Mouse (Mus musculus) midbrain, embryonic 16.5 days (tissue): ENCODE data around the gene Spata13. TPM values are rescaled to one million over a fixed set of nuclear protein-coding genes. Genes with fewer than 3 reads are reported as not detected.

Experiments
- ATAC-seq: fragments of 200-750 bp; cut with Nextera tagmentation; 2 replicates; pipeline ENCODE4 v1.8.0; 2017; ENCODE audit warnings: moderate TSS enrichment
- H3K27ac ChIP-seq: fragments of 300-500 bp; sonication (generic); 2 replicates; pipeline ENCODE4 v1.5.1; 2014; ENCODE audit warnings: mild to moderate bottlenecking, low read length, mixed read lengths
- H3K27me3 ChIP-seq: fragments of 300-500 bp; sonication (generic); 2 replicates; pipeline ENCODE4 v1.6.1; 2014; ENCODE audit warnings: low read depth, low read length, mixed read lengths; ENCODE audit not compliant: control insufficient read depth, insufficient read depth
- H3K36me3 ChIP-seq: fragments of 300-500 bp; sonication (generic); 2 replicates; pipeline ENCODE4 v1.6.1; 2014; ENCODE audit warnings: mild to moderate bottlenecking, low read length, moderate library complexity, mixed read lengths; ENCODE audit not compliant: control insufficient read depth, insufficient read depth
- H3K4me1 ChIP-seq: fragments of 300-500 bp; sonication (generic); 2 replicates; pipeline ENCODE4 v1.6.1; 2014; ENCODE audit warnings: mild to moderate bottlenecking, low read length, mixed read lengths; ENCODE audit not compliant: control insufficient read depth, insufficient read depth
- H3K4me2 ChIP-seq: fragments of 300-500 bp; sonication (generic); 2 replicates; pipeline ENCODE4 v1.6.1; 2014; ENCODE audit warnings: mild to moderate bottlenecking, low read length, mixed read lengths
- H3K4me3 ChIP-seq: fragments of 300-500 bp; sonication (generic); 2 replicates; pipeline ENCODE4 v1.5.1; 2014; ENCODE audit warnings: low read depth, mild to moderate bottlenecking, low read length, moderate library complexity, mixed read lengths
- H3K9ac ChIP-seq: fragments of 300-500 bp; sonication (generic); 2 replicates; pipeline ENCODE4 v1.6.1; 2014; ENCODE audit warnings: low read depth, low read length, mixed read lengths
- H3K9me3 ChIP-seq: fragments of 300-500 bp; sonication (generic); replicated peaks from 2 replicates; pipeline ENCODE4 v1.6.1; 2014; ENCODE audit warnings: mild to moderate bottlenecking, low read length, mixed read lengths; ENCODE audit not compliant: control insufficient read depth, poor library complexity, severe bottlenecking
- WGBS: fragments of 180-500 bp; shearing (Covaris S2); extraction: QIAGEN DNeasy Blood & Tissue Kit; methylation state at CpG from one replicate; pipeline ENCODE4 v1.1.7; 2014; 5-methylcytosine and 5-hydroxymethylcytosine counted together
- polyA plus RNA-seq: library from polyadenylated mRNA; unstranded; fragments of >200 nt; fragmentation: Nextera tagmentation; extraction: Ambion mirVana; gene quantifications from 2 replicates; pipeline ENCODE4 v1.2.1, GENCODE M21; 2015

The Spata13 gene
- polyA plus RNA-seq: 18.4 and 24.0 TPM in 2 replicates

DNA sequence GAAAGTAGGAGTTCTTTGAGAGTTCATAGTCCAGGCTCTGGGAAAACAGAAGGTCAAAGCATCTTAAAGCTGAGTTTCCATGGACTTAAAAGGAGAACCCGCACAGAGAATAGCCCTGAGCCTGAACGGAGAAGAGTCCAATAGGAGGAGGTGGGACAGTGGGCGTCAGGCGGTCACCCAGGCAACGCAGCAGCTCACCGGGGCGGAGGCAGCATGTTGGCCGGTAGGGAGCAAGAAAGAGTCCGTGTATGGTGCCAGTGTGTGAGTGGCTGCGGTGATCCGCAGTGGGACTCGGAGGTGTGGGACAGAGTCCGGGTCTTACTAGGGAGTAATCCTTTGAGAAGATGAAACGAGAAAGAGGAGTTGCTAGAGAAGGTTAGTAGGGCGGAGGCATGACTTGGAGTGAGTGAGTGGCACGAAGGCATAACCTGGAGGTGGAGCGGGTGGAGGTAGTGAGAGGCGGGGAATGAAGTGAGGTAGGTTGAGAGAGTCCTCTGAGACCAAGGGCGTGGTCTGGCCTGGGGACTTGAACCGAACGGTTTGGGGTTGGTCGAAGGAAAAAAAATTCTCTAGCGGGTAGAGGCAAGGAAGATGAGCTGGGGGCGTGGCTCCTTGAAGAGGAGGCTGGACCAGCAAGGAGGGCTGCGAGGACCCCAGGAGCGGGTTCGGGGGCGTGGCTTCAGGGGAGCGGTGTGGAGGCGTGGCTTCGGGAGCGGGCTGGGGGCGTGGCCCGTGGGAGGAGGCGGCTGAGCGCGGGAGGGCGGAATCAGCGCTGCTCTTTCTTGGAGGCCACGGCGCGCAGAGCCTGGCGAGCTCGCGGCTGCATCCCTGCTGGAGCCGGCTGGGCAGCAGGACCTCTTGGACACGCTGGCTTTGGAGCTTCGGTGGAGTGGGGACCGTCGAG is at the start of gene Spata13:
Gene Spata13, plus strand, starts transcription at position 41 of the 904 bp plus-strand sequence.
- peak within 1 kb of the TSS; percentile 50 for H3K27ac ChIP-seq
- WGBS: under 1% methylated on average over 50 of the region's 50 CpGs

DNA sequence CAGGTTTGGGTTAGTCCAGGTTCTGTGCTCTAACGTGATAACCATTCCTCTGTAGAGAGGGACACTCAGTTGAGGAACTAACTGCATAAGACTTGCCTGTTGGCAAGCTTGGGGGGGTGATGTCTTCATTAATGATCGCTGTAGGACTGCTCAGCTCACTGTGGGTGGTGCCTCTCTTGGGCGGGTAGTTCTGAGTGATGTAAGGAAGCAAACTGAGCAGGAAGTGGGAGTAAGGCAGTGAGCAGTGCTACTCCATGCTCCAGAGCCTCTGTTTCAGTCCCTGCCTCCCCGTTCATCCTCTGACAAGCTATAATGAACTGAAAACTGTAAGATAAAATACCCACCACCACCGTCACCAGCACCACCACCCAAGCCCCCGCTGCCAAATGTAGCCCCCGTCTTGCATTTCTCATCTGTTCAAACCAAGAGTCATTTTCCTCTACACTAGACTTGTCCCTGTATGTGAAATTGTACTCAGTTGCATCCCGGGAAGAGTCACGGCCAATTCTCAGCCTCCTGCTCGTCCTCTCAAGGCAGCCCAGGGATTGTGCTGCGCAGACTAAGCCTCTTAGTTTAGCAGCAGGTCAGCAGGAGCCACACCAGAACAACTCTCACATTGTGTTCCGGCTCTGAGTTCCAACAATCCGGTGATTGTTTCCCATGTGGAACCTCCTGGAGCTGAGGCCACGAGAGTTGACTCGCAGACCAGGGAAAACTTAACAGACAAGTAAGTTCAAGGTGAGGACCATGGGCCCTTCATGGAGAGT is 46.9 kb upstream of the Spata13 start:
- H3K4me3 ChIP-seq: no peak overlapping the region
- H3K27ac ChIP-seq: no peak overlapping the region
- 20% methylated on average over 15 of the region's 15 CpGs for WGBS
- no peaks in the 10 kb centered on the region for H3K36me3 ChIP-seq
- ATAC-seq: no peak
- H3K9me3 ChIP-seq: no peaks in the 10 kb centered on the region; the same call in 1 of the 2 replicates
- no peaks in the 10 kb centered on the region for H3K4me1 ChIP-seq
- H3K4me2 ChIP-seq: no peak overlapping the region
- H3K27me3 ChIP-seq: no peaks in the 10 kb centered on the region
- no peak overlapping the region for H3K9ac ChIP-seq

More for the DNA sequence above, at the start of gene Spata13:
- peak within 1 kb of the TSS; percentile 62 for H3K9ac ChIP-seq
- H3K36me3 ChIP-seq: no peaks in the 10 kb centered on the region
- peaks cover 21% of the 10 kb centered on the region for H3K4me1 ChIP-seq
- H3K9me3 ChIP-seq: no peaks in the 10 kb centered on the region
- peak within 1 kb of the TSS; percentile 56 for H3K4me3 ChIP-seq
- no peaks in the 10 kb centered on the region for H3K27me3 ChIP-seq
- peak within 1 kb of the TSS; percentile 100 for H3K4me2 ChIP-seq
- peak; percentile 87 for ATAC-seq

DNA sequence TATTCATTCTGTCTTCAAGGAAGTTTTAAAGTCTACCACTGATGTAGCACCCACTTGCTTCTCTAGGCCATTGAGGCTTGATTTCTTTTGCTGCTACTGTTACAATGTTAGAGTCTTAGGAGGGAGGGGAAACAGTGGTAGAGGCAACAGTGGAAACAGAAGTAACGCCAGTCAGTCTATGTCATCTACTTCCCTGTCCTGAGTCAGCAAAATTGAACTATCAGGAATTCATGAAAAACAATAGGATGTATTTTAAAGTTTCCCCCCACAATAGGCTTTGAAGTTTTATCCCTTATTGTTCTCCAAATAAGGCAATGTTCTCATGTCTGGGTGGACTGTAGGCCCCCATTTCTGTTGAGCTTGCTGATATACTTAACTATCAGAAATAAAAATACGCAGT is 44.8 kb upstream of the Spata13 start:
- H3K4me1 ChIP-seq: no peaks in the 10 kb centered on the region
- no peak overlapping the region for H3K27ac ChIP-seq
- no peak overlapping the region for H3K4me3 ChIP-seq
- no peaks in the 10 kb centered on the region for H3K36me3 ChIP-seq
- 84% methylated on average over 2 of the region's 2 CpGs for WGBS
- H3K4me2 ChIP-seq: no peak overlapping the region
- no peaks in the 10 kb centered on the region for H3K27me3 ChIP-seq
- no peak overlapping the region for H3K9ac ChIP-seq
- ATAC-seq: no peak
- no peaks in the 10 kb centered on the region for H3K9me3 ChIP-seq

DNA sequence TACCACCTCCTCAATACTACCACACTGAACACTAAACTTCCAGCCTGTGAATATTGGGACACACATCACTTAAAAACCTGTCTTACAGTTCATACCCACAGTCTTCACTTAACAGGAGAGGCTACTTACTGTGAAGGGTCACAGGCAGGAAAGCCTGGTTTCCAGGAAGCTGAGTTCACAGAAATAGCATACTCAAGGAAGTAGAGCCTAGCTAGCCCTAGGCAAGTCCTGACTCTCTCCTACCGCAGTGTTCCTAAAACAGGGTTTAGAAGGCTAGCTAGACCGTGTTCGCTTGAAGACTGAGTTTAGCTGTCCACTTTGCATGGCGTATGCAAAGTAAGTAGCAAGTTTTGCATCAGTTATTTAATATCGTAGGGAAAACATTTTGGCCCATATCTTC is 41.5 kb upstream of the Spata13 start:
- H3K9ac ChIP-seq: no peak overlapping the region
- no peak overlapping the region for H3K4me3 ChIP-seq
- no peaks in the 10 kb centered on the region for H3K9me3 ChIP-seq
- H3K27ac ChIP-seq: no peak overlapping the region
- H3K4me2 ChIP-seq: no peak overlapping the region
- WGBS: 89% methylated on average over 5 of the region's 5 CpGs
- no peaks in the 10 kb centered on the region for H3K4me1 ChIP-seq
- H3K27me3 ChIP-seq: no peaks in the 10 kb centered on the region
- no peak for ATAC-seq
- no peaks in the 10 kb centered on the region for H3K36me3 ChIP-seq

DNA sequence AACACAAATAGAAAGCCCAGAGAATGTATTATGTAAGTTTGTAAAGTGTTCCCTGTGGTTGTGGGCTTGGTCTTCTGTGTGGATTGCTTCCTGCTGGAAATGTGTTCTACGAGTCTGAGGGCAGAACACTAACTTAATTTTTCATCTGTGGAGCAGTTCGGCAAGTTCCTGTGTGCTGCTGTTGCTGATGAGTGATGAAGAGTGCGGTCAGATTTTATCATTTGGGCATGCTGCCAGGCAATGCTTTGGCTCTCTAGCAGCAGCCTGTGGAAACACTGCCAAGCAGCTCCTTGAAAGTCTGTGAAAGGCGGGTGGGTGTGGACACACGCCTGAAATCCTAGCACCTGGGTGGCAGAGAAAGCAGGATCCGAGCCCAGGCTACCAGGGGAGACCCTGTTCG is 41.0 kb upstream of the Spata13 start:
- ATAC-seq: no peak
- Histone ChIP-seq H3K36me3 (no peaks in the 10 kb centered on the region), H3K4me1 (peaks cover 3% of the 10 kb centered on the region; the same call in 1 of the 2 replicates), H3K9ac (no peak overlapping the region), H3K27ac (no peak overlapping the region), H3K27me3 (no peaks in the 10 kb centered on the region), H3K4me2 (no peak overlapping the region), H3K4me3 (no peak overlapping the region), H3K9me3 (no peaks in the 10 kb centered on the region)
- WGBS: 63% methylated on average over 7 of the region's 7 CpGs

DNA sequence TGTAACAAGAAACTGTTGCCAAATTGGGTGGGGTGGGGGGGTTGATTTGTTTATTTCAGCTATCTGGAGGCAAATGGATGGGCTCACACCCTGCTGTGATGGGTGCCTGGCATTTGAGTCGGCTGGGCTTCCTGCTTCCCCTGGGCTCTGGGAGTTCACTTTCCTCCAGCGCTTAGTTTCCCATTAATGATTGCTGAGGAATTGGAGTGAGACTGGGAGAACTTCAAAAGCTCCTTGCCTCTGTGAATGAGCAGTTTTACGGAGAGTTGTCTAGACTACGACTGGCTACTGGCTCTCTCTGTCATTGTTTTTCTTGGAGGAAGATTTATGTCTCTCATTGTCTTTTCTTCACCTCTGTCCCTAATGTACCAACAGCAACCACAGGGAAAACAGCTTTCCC is 36.2 kb upstream of the Spata13 start:
- Histone ChIP-seq H3K4me1 (peaks cover 3% of the 10 kb centered on the region; the same call in 1 of the 2 replicates), H3K27ac (no peak overlapping the region), H3K4me2 (no peak overlapping the region), H3K4me3 (no peak overlapping the region), H3K36me3 (no peaks in the 10 kb centered on the region), H3K27me3 (no peaks in the 10 kb centered on the region), H3K9ac (no peak overlapping the region), H3K9me3 (no peaks in the 10 kb centered on the region)
- ATAC-seq: no peak
- WGBS: 23% methylated on average over 4 of the region's 4 CpGs

DNA sequence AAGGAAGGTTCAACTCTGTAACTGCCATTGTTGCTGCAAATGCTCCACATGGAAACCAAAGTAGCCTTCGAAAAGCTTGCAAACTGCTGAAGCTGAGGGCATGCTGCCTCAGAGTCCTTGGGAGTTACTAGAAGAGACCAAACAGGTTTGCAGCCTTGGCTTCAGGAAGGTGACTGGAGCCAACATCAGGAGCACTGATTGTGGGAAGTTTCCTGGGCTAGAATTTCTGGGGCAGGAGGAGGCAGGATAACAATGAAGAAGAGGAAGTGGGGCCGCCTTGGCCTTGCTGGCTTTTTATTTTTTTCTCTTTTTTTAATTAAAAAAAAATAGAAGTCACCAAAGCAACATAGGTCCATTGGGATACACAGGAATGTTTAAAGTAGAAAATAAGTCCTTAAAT is 34.8 kb upstream of the Spata13 start:
- no peak for ATAC-seq
- Histone ChIP-seq H3K4me3 (no peak overlapping the region), H3K36me3 (no peaks in the 10 kb centered on the region), H3K27ac (no peak overlapping the region), H3K4me2 (no peak overlapping the region), H3K9me3 (no peaks in the 10 kb centered on the region), H3K27me3 (no peaks in the 10 kb centered on the region), H3K4me1 (peaks cover 3% of the 10 kb centered on the region; the same call in 1 of the 2 replicates), H3K9ac (no peak overlapping the region)
- WGBS: 90% methylated on average over 2 of the region's 2 CpGs

DNA sequence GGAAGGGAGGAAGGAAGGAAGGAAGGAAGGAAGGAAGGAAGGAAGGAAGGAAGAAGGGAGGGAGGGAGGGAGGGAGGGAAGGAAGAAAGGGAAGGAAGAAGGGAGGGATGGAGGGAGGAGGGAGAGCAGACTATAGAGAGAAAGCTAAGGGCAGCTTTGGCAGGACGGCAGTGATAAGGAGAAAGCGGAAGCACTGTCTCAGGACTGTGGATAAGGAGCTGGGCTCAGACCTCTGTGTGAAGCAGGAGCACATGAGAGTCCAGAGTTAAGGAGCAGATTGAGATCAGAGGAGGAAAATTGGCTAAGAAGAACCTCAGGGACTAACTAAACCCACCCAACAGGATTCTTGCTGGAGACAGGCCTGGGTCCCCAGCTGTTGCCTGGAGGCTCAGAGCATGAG is 28.2 kb upstream of the Spata13 start:
- no peak overlapping the region for H3K4me3 ChIP-seq
- H3K27me3 ChIP-seq: no peaks in the 10 kb centered on the region
- no peaks in the 10 kb centered on the region for H3K36me3 ChIP-seq
- no peak for ATAC-seq
- WGBS: 83% methylated on average over 2 of the region's 2 CpGs
- H3K9me3 ChIP-seq: no peaks in the 10 kb centered on the region
- no peak overlapping the region for H3K9ac ChIP-seq
- no peak overlapping the region for H3K4me2 ChIP-seq
- H3K27ac ChIP-seq: no peak overlapping the region
- no peaks in the 10 kb centered on the region for H3K4me1 ChIP-seq

DNA sequence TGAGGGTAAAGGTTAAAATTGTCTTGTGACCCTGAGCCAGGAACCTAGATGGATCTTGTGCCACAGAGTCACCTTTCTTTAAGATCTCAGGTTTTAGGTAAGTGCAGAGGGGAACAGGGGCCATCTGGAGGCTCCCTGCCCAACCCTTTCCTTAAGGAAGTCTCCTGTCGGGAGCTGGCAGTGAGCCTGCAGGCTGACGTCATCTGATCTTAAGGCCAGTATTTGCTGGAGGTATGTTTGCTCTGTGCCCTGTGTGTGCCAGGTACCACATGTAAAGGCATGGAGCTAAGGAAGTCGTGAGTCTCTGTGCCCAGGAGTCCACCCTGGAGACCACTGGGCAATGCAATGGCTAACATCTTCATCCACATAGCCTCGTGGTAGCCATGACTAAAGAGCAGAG is 27.6 kb upstream of the Spata13 start:
- no peak for ATAC-seq
- Histone ChIP-seq H3K27me3 (no peaks in the 10 kb centered on the region), H3K27ac (no peak overlapping the region), H3K4me2 (no peak overlapping the region), H3K4me1 (no peaks in the 10 kb centered on the region), H3K9me3 (no peaks in the 10 kb centered on the region), H3K9ac (no peak overlapping the region), H3K4me3 (no peak overlapping the region), H3K36me3 (no peaks in the 10 kb centered on the region)
- WGBS: 79% methylated on average over 4 of the region's 4 CpGs
